Mouse (Mus musculus) urinary bladder, adult 18-20 months (tissue): ENCODE data around the gene Samd1.

Source experiments
- DNase-seq, 2 experiments: peaks; one replicate each; pipeline ENCODE4 v3.0.0; 2022; ENCODE audit warnings: low spot score in 2 of 2, mixed read lengths in 2 of 2

The Samd1 gene

DNA sequence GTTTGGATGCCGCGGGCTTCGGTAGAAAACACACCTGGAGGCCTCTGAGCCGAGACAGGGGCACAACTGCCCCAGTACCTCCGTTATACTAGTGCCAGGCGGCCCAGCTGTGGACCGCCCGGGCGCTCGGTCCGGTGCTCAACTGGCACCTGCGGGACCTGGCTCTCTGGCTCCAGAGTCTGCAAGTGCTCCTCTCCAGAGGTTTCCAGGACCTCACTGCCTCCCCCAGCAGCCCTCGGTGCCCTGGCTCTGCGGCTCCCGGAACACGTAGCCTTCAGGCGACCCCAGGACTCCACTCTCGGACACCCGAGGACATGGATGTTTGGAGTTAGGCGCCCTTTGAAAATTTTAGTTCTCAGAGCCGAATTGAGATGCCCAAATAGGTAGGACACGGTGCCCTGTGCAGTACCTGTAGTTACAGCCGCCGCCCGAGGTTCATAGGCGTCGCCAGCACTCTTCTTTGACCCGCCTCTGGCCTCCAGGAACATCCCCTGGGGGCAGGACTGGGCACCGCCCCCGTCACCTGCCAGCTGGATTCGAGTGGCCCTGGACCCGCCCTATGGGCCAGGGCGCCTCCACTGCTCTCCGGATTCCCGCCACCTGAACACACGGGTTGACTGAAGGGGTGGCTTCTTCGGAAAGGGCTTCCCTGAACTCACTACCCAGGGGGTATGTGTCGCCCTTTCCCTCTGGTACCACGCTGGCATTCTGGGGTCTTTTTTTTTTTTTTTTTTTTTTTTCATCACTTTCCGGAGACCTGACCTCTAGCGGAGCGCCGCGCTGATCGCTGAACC lies 14.4 kb downstream of the Samd1 start, which contains the start of gene 2210011C24Rik:
Gene 2210011C24Rik, minus strand, starts transcription at position 467 of the 794 bp plus-strand sequence.
- no peak for DNase-seq

DNA sequence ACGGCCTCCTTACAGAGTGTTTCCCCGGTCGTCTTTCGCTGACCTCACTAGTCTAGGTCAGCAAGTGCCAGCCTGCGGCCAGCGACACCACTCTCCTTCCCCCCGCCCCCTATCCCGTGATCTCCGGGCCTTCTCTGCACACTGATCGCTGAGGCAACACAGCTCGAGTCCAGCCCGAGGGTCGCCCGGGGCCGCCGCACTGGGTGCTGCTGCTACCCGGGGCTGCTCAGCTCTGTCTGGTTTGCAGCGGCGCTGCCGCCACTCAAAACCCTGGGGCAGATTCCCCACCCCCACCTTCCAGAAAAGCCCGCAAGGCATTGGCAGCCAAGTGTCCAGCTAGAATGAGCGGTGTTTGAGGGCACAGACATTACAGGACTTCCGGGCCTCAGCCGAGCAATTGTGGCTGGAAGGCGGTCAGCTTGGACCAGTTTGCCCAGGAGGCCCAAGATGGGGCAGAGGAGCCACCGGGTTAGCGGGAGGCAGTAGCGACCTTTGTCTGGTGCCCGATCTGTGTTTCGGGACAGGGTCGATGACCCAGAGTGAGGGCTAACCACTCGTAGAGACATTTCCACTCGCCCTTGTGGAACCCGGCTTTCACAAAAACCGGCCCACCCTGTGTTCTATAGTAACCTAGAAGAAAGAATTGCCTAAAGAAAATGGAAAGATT lies 15.2 kb downstream of the Samd1 start:
- no peak for DNase-seq

DNA sequence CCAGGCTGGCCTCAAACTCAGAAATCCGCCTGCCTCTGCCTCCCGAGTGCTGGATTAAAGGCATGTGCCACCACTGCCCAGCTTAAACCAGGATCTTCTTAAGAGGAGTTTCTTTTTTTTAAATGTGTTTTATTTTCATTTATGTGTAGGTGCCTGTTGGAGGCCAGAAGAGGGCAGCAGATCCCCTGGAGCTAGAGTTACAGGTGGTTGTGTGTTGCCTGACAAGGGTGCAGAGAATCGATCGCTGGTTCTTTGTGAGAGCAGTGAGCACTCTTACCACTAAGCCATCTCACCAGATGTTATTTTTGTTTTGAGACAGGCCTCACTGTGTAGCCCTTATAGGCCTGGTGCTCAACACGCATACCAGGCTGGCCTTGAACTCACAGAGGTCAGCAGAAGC lies 18.4 kb downstream of the Samd1 start:
- DNase-seq, result no peak

DNA sequence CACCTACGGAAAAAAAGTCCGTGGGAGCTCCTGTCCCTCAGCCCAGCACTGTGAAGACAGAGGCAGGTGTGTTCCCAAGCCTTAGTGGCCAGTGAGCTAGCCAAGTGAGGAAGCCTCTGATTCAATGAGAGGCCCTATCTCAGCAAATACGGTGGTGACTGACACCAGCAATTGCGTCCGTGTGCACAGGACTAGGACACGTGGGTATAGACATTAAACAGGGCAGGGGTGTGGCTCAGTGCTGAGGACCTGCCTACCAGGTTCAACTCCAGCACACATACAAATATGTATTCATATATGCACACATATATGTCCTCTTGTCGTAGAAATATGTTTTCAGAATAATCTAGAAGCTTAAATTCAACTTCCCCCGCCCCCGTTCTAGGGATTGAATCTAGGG lies 22.3 kb downstream of the Samd1 start:
- DNase-seq, result no peak

DNA sequence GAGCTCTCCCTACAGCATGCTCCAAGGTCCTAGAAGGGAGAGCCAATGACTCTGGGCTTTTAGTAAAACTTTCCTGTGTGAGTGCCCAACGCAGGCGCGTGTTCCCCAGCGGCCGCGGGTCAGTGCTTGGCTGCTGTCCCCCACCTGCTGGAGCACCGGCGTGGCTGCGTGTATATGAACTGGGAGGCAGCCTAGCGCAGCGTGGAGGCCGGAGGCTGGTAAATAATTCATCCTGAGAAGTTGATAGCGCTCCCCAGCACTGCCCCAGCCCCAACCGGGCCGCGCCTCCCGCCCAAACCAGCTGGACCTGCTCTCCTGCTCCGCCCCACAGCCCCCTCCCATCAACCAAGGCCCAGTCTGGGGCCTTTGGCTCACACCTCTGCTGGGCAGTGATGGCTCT lies 23.6 kb downstream of the Samd1 start, which contains the start of gene Palm3:
Gene Palm3, plus strand, starts transcription at position 376 of the 400 bp plus-strand sequence.
- no peak for DNase-seq

DNA sequence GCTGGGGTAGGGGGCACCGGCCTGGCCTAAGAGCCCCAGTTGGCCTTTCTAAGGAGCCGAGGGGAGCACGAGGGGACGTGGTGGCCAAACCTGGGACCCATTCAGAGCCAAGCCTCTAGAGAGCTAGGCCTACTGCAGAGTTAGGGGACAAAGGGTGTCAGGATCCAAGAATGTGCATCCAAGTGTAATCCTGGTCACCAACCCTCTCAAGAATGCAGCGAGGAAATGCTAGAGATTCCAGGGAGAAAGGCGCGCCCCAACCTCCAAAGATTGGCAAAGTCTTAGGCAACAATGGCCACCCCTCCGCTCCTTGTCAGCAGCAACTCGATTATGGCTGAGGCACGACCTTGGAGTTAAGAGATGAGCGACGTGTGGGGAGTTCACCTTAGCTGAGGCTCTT lies 24.1 kb downstream of the Samd1 start:
- DNase-seq, result no peak

DNA sequence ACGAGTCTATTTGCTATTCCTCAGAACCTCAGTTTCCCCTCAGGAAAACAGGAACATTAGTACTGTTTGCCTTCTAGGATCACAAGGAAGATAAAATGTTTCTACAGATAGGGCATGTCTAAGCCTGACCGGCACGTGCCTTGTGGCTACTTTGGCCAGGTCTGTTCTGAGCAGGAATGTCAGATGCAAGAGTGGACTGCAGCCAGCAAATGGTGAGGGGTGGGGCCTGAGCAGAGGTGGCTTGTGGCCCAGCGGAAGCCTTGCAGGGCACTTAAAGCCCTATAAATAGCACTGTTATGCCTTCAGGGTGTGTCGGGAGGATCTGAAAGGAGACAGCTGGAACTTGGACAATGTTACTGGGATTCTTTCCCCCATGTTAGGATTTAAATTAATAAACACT lies 25.6 kb downstream of the Samd1 start:
- peak; percentile 59 to 74 for DNase-seq

DNA sequence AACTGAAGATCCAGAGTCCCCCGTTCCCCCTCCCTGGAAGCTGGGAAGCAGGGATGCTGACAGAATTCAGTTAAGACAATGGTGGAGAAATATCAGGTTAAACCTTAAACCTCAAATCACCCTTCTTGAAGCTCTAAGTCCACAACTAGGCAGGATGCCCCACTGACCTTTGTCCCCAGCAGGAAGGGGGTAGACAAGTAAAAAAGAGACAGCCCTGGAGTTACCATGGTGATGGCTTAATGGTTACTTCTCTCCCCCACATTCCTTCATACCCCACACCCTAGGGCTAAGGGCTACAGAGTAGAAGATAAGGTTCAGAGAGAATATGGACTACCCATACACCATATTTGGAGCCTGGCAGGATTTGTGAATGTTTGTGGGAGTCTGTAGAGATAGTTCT lies 26.2 kb downstream of the Samd1 start:
- DNase-seq, result no peak

DNA sequence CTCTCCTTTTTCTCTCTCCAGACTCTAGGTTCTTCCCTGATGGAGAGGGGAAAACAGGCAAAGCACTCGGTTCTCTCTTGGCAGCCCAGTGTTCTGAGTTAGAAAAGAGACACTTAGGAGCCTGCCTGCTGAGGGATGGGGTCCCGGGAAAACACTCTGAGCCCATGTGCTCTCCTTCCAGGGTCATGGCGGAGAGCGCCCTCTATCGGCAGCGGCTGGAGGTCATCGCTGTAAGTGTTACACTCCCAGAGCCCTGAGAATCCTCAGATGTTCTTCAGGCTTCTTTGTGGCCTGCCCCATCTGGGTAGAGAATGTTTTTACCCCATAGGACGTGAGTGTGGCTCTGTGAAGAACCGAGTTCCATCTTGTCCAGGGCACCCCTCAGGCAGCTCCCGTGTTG lies 26.7 kb downstream of the Samd1 start:
- DNase-seq, result no peak

DNA sequence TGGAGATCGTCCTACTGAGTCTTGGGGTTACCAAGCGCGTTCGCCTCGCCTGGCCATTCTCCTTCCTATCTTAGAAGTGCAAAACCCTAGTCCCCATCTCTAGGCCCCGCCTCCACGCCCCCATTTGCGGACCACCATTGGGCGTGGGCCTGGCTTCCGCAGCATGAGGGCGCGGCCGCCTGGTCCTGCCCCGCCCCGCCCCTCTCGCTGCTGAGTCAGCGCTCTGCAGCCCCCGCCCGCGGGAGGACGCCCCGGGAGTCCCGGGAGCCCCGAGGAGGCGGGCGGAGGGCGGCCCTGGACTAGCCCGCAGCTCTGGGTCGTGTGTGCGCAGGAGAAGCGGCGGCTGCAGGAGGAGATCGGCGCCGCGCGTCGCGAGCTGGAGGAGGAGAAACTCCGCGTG lies 28.4 kb downstream of the Samd1 start:
- no peak for DNase-seq

DNA sequence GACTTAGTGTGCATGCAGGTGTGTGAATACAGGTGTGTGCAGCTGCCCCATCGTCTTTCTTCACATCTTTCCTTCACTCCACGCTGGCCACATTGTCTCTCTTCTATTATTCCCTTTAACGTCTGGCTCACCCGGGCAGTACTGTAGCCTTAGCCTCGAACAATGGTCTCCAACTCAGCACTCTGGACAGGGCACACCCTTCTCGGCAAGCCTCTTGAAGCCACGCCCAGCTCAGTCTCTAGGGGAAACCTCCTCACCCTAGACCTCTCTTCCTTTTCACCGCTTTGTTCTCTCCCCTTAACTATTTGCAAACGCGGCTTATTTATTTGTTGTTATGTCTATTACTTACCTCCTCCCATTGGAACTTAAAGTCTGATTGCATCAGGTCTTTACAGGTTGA lies 30.0 kb downstream of the Samd1 start:
- no peak for DNase-seq

DNA sequence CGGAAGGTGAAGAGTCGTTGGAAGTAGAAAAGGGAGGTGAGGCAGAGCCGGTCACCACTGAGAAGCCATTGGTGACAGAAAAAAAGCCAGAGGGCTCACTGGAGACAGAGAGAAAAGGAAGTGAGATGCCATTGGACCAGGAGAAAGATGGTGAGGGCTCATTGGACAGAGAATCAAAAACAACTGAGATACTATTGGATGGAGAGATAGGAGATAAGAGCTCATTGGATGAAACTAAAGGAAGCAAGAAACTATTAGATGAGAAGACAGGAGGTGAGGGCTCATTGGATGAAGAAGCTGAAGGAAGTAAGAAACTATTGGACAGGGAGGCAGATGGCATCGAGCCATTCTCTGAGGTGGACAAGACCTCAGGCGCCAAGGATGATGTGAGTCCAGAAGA lies 31.8 kb downstream of the Samd1 start:
- no peak for DNase-seq

DNA sequence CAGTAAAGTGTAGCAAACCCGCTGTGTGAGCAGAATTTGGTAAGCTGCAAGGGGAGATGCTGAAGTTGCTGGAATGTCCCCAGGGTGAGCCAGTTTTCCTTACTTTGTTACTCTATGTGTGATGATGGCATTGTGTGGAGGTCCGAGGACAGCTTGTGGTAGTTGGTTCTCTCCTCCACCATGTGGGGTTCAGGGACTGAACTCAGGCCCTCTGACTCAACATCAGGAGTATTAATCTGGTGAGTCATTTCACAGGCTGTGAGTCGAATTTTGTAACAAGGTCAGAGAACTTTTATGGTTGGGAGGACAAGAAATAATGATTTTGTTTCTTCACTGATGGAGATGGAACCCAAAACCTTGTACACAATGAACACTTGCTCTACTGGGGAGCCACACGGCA lies 35.3 kb downstream of the Samd1 start:
- no peak for DNase-seq

DNA sequence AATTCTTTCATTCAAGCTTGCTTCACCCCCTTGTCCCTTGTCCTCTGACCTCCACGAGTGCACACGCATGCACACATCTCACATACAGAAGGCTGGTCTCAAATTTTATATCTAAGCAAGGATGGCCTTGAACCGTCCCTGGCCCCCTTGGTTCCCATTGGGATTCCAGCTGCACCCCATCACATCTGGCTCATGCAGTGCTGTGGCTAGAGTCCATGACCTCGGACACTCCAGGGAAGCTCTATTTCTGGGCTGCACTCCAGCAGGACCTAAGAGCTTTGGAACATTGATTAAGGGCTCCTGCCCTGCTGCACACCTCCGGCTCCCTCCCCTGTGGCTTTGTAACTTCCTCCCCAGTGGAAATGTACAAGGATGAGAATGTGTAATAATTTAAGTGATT lies 40.5 kb downstream of the Samd1 start:
- DNase-seq, result no peak

DNA sequence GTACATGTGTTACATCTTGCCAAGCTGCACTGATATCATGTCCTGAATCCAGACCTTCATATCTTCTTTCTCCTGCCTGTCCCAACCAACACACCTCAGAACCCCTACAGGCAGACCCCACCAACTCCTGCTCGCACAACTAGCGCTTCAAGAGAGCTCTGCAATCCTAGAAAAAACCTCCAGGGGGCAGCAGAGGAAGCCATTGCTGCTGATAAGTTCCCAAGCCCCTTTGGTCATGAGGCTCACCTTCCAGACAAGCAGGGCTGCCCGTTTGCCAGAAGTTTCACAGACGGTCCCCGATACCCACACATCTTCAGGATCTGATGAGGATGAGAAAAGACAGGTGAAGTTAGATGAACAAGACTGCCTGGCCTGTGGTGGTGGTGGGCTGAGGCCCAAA lies 41.6 kb downstream of the Samd1 start:
- DNase-seq, result peak in 1 of 2 experiments; percentile 50

DNA sequence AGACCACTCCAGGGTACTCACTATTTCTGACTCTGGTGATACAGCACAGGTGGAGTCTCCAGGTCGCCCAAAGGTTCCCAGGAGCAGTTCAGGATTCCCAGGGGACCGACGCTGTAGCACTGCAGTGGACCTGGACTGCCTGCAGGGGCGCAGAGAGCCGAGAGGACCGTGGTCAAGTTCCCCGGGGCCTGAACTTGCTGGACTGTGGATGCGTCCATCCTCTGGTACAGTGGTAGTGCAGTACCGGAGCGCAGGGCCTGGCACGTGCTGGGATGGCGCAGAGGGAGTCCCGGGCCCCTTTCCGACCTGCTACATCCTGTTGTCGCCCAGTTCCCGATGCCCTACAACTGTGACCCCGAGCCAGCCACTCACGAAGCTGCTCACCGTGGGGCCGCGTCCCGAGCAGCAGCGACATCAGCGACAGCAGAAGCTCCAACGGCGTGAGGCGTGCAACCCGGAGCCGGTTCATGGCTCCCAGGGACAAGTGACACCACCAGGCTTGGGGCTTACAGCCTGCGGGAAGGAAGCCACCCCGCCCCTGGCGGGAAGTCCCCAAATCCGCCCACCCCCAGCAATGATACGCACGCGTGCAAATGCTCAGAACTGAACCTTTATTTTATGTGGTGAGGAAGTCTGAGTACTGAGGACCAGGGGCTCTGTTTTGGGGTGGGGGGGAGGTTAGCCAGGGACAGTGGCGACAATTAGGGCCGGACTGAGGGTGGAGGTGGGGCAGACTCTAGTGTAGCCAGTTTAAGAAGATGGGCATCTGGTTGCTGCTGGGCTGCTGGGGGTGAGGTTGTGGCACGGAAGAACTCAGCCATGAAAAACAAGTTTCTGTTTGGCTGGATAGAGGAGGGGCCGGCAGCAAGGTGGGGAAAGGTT lies 44.8 kb downstream of the Samd1 start, which contains the start of gene Il27ra:
Gene Il27ra, minus strand, starts transcription at position 524 of the 882 bp plus-strand sequence.
- peak; percentile 35 to 55 for DNase-seq

DNA sequence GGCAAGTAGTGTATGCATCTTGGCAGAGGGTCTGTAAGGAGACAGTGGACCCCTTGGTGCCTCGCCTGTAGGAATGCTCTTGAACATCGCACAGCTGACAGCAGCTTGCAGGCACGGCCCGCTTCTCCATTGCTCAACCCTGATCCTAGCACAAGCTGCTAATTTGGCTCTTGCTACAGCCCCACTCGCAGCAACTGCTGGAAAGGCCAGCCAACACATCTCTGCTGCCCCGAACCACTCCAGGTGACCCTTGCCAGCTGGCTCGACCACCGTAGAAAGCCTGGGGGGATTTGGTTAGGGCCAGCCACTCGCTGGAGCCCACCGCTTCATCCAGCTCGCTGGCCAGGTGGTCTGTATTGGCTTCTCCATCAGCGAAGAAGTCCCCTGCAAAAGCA lies 45.5 kb downstream of the Samd1 start:
- DNase-seq, result no peak

DNA sequence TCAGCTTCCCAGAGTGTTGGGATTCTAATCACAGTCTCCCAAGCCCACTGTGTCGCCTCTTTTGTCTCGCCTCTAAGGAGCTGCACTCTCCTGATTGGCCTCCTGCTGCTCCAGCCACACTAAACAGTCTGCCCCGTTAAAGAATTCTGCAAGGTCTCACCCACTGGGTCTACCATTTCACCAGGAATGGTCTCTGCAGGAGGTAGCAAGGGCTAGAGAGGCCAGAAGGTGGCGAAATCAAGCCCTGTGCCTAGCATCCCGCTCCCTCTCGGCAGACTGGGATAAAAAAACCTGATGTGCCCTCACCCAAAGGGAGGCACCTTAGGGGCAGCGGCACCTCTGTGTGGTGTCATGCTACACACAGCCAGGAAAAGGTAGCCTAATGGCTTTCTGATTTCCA lies 46.6 kb downstream of the Samd1 start:
- no peak for DNase-seq

DNA sequence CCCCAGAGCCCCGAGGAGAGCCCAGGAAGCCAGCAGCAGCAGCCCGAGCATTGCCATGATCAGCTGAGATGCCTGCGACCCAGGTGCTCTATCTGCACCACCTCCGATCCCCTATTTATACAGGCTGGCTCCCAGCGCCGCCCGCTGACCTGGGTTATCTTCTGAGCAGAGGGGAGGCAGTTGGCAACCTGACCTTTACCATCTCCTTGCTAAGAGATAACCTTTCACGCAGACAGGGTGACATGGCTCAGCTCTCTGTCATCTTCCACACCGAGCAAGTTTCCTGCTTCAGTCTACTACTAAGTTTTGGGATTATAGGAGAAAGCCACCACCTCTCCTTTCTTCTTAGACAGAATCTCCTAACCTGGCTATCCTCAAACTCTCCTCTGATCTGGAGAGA lies 47.4 kb downstream of the Samd1 start, which contains the start of gene Rln3:
Gene Rln3, minus strand, starts transcription at position 101 of the 400 bp plus-strand sequence.
- no peak for DNase-seq

DNA sequence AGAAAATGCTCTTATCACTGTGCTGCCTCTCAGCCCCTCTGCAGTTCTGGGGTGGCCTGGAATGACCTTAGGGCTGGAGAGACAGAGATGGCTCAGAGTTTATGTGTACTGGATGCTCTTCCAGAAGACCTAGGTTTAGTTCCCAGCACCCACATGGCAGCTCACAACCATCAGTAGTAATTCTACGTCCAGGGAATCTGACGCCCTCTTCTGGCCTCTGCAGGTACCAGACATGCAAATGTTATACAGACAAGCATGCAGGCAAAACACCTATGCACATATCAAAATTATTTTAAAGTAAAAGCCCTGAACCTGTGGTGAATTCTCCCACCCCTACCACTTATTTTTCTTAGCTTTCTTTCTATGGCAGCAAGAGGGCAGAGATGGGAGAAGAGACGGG lies 49.0 kb downstream of the Samd1 start:
- no peak for DNase-seq

DNA sequence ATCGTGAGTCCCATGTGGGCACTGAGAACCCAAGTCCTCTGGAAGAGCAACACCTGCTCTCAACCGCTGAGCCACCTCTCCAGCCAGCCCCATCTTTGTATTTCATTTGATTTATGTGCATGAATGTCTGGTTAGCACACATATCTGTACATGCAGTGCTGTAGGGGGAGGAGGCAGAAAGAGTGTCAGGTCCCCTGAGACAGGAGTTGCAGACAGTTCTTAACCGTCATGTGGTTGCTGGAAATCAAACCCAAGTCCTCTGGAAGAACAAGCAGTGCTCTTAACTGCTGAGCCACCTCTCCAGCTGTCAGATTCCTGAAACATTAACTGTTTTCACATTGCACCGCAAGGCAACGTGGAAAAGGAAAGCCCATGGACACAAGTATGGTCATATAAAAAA lies 50.7 kb downstream of the Samd1 start:
- DNase-seq, result no peak
